Mouse (Mus musculus): Measurements from ENCODE around the gene Sprr2a3.
"Not testable (repeated sequence)": the region's sequence is repeated elsewhere in the genome, so short reads cannot be mapped to it uniquely, and the experiment has no call there.

The Sprr2a3 gene

GRCm38 (mm10) chr3:92285101-92285500 lies at the start of gene Sprr2a3:
Sprr2a3 (plus strand) TSS chr3:92285417.
- DNase-seq = not testable (repeated sequence)

GRCm38 (mm10) chr3:92236463-92237189 lies 48.6 kb upstream of the Sprr2a3 start:
- DNase-seq = not testable (repeated sequence)

- DNase-seq = not testable (repeated sequence)
These were observed 46.5 kb upstream of the Sprr2a3 start for GRCm38 (mm10) chr3:92238736-92239135.

- not testable (repeated sequence) for DNase-seq
These were observed 46.0 kb upstream of the Sprr2a3 start for GRCm38 (mm10) chr3:92239197-92239596.

- DNase-seq = not testable (repeated sequence)
These were observed 40.4 kb upstream of the Sprr2a3 start for GRCm38 (mm10) chr3:92244833-92245232.

GRCm38 (mm10) chr3:92246245-92246644 lies 39.0 kb upstream of the Sprr2a3 start:
- DNase-seq = not testable (repeated sequence)

- not testable (repeated sequence) for DNase-seq
These were observed 36.7 kb upstream of the Sprr2a3 start for GRCm38 (mm10) chr3:92248494-92248893.

- DNase-seq = not testable (repeated sequence)
These were observed 34.8 kb upstream of the Sprr2a3 start for GRCm38 (mm10) chr3:92250450-92250849.

GRCm38 (mm10) chr3:92253860-92254259 lies 31.4 kb upstream of the Sprr2a3 start:
- DNase-seq = not testable (repeated sequence)

GRCm38 (mm10) chr3:92258526-92258925 lies 26.7 kb upstream of the Sprr2a3 start:
- not testable (repeated sequence) for DNase-seq

GRCm38 (mm10) chr3:92263462-92263861 lies 21.8 kb upstream of the Sprr2a3 start:
- DNase-seq = not testable (repeated sequence)

GRCm38 (mm10) chr3:92271414-92271985 lies 13.7 kb upstream of the Sprr2a3 start:
- DNase-seq = not testable (repeated sequence)

GRCm38 (mm10) chr3:92273504-92273903 lies 11.7 kb upstream of the Sprr2a3 start:
- DNase-seq = not testable (repeated sequence)

GRCm38 (mm10) chr3:92274018-92274417 lies 11.2 kb upstream of the Sprr2a3 start:
- DNase-seq = not testable (repeated sequence)

- not testable (repeated sequence) for DNase-seq
These were observed 5.6 kb upstream of the Sprr2a3 start for GRCm38 (mm10) chr3:92279663-92280062.

- DNase-seq = not testable (repeated sequence)
These were observed 4.1 kb upstream of the Sprr2a3 start for GRCm38 (mm10) chr3:92280963-92281606.

GRCm38 (mm10) chr3:92288489-92288888 lies 3.3 kb downstream of the Sprr2a3 start:
- not testable (repeated sequence) for DNase-seq

GRCm38 (mm10) chr3:92307406-92307805 lies 22.2 kb downstream of the Sprr2a3 start:
- no peak for DNase-seq

- DNase-seq = no peak
These were observed 31.1 kb downstream of the Sprr2a3 start, which contains the start of gene Sprr2b for GRCm38 (mm10) chr3:92316320-92316719. Sprr2b (plus strand) TSS chr3:92316620.

GRCm38 (mm10) chr3:92317384-92317783 lies 32.2 kb downstream of the Sprr2a3 start:
- DNase-seq = no peak

GRCm38 (mm10) chr3:92336278-92336677 lies 51.1 kb downstream of the Sprr2a3 start:
- DNase-seq = no peak

- no peak for DNase-seq
These were observed 53.6 kb downstream of the Sprr2a3 start, which contains the start of gene Sprr2d for GRCm38 (mm10) chr3:92338840-92339239. Sprr2d (plus strand) TSS chr3:92339140.
